Mouse (Mus musculus) cortical plate, adult 2 months (tissue): ENCODE data around the gene Myf5.

ENCODE experiments used
- CTCF ChIP-seq: fragments of 200-500 bp; IDR thresholded peaks from 2 replicates; pipeline ENCODE4 v1.5.1; 2011; ENCODE audit warnings: mild to moderate bottlenecking, control low read depth, low read length; ENCODE audit not compliant: insufficient read depth; ENCODE audit errors: extremely low read depth
- POLR2A ChIP-seq: fragments of 200-500 bp; IDR thresholded peaks from 2 replicates; pipeline ENCODE4 v1.6.1; 2011; ENCODE audit warnings: mild to moderate bottlenecking, low read length, control low read depth; ENCODE audit not compliant: insufficient read depth; ENCODE audit errors: extremely low read depth

GRCm38 (mm10) chr10:107486770-107487169, 836 bp upstream of the Myf5 start:
- no peak for TF ChIP-seq POLR2A
- no peak for TF ChIP-seq CTCF
